Mouse (Mus musculus) cortical plate, adult 2 months (tissue): ENCODE measurements around the gene Syk.

Experiments
- CTCF ChIP-seq: fragments of 200-500 bp; IDR thresholded peaks from 2 replicates; pipeline ENCODE4 v1.5.1; 2011; ENCODE audit warnings: mild to moderate bottlenecking, control low read depth, low read length; ENCODE audit not compliant: insufficient read depth; ENCODE audit errors: extremely low read depth
- POLR2A ChIP-seq: fragments of 200-500 bp; IDR thresholded peaks from 2 replicates; pipeline ENCODE4 v1.6.1; 2011; ENCODE audit warnings: mild to moderate bottlenecking, low read length, control low read depth; ENCODE audit not compliant: insufficient read depth; ENCODE audit errors: extremely low read depth

DNA sequence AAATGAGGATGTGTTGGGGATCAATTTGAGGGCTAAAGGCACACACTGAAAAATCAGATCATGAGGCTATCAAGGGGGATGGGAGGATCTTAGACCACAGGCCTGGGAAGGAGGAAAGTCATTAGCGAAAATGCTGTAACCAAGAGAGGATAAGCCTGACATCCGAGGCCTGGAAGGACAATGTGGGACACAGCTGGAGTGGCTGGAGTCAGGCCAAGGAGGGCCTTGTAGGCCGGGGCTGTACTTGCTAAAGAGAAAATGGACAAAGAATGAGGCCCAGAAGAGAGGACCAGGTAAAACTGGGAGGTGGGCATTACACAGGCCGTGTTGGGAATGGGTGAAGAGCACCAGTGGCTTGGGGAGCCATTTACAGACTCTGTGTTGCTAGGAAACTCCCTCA is 22.9 kb downstream of the Syk start:
- TF ChIP-seq CTCF, result no peak
- no peak for TF ChIP-seq POLR2A
